Mouse (Mus musculus) thymus, adult 2 months (tissue): ENCODE results near the gene Slc25a13.

Source experiments
- CTCF ChIP-seq: fragments of 200-500 bp; IDR thresholded peaks from 2 replicates; pipeline ENCODE4 v1.5.1; 2012; ENCODE audit warnings: mild to moderate bottlenecking, control low read depth, low read length, moderate library complexity, borderline replicate concordance; ENCODE audit not compliant: control insufficient read depth, poor library complexity, insufficient read depth; ENCODE audit errors: extremely low read depth
- POLR2A ChIP-seq: fragments of 200-500 bp; IDR thresholded peaks from 2 replicates; pipeline ENCODE4 v1.6.1; 2012; ENCODE audit warnings: mild to moderate bottlenecking, low read length, control low read depth, moderate library complexity; ENCODE audit not compliant: control insufficient read depth, poor library complexity, insufficient read depth; ENCODE audit errors: extremely low read depth

GRCm38 (mm10) chr6:6192413-6192812, 24.6 kb downstream of the Slc25a13 start:
- no peak for TF ChIP-seq CTCF
- no peak for TF ChIP-seq POLR2A
